Mouse (Mus musculus) MN1 (cell line): Measurements from ENCODE around the gene Jmjd1c.

Experiments used
- DNase-seq: peaks from one replicate; pipeline ENCODE4 v3.0.0-alpha.2; 2016; ENCODE audit warnings: low spot score

Jmjd1c gene

DNA sequence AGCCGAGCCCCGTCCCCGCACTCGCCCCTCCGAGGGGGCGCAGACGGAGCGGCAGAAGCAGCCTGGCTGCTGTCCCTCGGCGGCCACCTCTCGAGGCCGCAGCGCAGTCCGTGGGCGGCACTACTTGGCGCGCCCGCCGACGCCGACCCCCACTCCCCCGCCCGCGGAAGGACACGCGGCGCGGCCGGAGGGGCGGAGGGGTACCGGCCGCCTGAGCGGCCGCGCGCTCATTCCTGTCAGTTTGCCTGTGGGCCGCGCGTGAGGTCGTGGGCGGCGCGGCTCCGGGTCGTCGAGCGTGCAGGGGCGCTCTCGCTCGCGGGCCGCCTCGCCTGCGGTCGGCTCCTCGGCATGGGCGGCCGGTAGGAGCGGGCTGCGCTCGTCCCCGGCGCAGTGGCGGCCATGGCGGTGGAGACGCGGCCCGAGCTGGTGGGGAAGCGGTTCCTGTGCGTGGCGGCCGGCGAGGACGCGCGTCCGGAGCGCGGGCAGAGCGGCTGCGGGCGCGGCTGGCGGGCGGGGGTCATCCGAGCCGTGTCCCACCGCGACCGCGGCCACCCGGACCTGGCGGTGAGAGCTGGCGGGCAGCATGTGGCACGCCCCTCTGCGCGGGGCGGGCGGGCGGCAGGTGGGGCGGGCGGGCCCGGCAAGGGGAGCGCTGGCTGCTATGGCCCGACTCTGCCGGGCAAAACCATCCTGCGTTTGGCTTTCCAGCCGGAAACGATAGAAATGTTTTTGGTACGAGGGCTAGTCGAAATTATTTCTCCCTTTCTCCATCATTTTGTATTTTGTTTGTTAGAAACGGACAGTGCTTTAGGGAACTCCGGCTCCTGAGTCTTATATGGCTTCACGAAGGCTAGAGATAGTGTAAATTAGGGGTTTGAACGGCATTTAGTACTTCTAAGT lies 31.2 kb downstream of the Jmjd1c start:
- DNase-seq, result peak; percentile 61

DNA sequence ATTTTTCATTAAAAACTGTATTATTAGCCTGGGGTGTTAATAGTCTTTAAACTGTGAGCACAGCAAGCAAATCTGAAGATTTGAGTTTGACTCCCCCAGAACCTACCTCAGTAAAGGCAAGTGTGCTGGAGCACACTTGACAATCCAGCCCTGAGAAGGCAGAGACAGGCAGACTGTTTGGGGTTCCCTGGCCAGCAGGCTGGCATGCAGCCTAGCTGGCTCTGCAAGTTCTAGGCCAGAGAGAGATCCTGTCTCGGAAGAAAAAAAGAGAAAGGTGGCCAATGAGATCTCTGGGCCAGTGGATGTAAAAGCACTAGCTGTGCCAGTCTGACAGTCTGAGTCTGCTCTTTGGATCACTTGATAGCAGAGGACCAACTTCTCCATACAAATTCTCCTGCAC lies 33.6 kb downstream of the Jmjd1c start:
- no peak for DNase-seq

DNA sequence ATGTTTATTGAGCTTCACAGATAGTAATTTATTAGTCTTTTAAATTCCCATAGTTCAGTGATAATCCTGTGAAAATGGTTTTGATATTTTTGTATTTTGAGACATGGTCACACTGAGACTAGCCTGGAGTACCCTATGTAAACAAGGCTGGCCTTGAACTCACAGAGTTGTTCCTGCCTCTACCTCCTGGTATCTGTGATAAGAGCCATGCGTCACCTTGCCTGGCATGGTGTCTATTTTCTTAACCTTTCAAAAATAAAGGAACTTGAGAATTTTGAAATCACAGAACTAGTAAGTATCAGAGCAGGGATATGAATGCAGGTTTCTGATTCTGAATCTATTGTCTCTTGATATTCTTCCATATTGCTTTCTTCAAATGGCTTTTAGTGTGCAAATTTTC lies 35.8 kb downstream of the Jmjd1c start:
- DNase-seq, result no peak

DNA sequence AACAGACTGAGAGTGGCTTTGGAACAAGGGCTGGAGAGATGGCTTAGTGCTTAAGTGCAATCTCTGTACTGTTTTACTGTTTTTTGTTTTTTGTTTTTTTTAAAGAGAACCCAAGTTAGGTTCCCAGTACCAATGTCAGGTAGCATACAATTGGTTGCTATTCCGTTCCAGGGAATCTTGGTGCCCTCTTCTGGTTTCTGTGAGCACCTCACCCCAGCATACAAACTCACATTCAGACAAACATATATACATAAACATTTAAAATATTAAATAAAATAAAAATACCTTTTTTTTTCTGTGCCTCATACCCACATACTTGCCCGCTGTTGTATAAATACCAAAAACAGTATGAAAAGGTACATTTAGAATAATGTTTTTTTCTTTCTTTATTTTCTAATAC lies 38.4 kb downstream of the Jmjd1c start:
- DNase-seq, result no peak

DNA sequence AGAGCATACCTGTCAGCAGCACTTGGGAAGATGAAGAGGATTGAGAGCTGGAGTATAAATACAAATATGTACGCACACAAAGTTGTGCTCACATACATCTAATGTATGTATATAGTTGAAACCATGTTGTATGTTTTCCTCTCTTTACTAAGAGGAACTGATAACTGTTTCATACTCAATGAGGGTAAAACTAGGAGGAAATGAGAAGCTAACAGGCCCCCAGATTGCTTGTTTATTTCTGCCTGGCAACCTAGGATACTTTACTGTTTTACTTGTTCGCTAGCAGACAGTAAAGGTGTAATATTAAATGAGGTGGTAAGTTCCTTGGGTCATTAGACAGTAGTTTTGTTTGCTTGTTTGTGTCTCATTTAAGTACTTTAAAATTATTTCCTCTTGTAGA lies 41.5 kb downstream of the Jmjd1c start:
- DNase-seq, result no peak

DNA sequence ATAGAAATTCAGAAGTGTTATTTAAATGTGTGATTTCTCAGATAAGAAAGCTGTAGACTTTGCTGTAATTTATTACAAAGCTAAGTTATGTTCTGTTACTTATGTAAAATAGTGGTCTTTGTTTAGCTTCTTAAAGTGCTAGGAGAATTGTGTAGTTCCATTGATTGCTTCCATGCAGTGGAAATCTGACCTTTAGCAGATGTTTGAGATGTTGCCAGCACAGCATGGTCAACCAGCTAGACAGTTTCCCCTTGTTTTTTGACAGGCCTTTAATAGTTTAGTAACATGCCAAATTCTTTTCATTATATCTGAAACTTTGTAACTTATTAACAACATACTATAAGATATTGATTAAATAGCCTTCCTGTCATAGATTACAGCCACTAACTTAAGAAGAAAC lies 47.7 kb downstream of the Jmjd1c start:
- no peak for DNase-seq

DNA sequence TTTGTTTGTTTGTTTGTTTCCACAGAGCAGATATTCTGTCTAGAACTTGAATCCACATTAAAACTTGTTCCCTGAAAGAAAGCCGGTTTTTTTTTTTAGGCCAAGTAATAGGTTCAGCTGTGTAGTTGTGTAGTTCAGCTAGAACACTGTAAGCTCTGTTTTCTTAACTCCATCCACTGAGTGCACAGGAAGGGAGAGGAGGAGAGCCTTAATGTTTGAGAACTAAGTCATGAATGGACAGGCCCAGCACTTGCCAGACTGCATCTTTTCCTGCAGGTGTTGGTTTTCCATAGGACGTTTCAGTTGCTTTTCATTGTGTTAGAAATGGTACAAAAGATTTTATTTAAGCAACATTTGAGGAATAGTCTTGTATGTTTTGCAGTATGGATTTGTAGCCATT lies 48.3 kb downstream of the Jmjd1c start:
- DNase-seq, result no peak

DNA sequence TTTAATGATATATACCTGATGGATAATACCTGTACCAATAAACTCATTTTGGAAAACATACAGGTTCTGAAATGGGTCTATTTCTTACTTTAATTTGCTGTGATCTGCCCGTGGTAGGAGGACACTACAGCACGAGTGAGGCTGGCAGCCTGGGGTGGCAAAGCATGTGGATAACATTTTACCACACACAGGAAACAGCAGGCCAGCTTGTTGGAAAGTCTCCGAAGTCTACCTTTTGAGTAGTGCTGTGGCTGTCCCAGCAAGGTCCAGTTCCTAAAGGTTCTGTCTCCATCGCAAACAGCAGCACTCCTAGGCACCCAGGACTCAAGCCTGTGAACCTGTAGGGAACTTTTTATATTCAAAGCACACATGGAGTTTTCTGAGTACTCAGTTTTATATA lies 49.7 kb downstream of the Jmjd1c start:
- DNase-seq, result no peak

DNA sequence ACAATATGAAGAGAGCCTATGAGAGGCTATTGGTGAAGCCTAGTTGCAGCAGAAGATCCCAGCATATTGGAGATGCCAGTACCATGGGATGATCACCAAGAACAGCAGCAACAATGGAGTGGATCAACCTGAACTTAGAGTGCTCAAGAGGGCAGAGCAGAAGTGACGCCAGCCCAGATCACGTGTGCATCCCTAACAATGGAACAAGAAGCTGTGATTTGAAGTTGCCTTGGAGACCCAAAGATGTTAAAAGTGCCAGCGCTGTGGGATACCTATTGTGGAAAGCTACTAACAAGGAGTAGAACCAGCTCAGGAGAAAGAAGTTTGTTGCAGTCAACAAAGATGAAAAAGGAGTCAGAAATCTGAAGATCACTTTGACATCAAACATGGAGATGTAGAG lies 55.8 kb downstream of the Jmjd1c start:
- no peak for DNase-seq

DNA sequence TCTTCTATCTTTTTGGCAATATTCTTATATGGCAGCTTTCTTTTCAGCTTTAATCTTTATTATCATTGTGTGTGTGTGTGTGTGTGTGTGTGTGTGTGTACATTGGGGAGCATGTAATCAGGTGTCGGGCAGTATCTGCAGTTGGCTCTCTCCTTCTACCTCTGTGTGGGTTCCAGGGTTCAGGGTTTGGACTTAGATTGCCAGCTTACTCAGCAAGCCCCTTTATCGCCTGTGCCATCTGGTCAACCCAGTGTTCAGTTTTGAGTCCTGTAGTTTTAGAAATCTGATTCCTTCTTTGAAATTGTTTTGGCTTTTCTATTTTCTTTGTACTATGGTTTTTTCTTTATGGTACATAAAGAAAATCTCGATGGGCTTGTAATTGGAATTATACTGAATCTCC lies 58.7 kb downstream of the Jmjd1c start:
- DNase-seq, result no peak

DNA sequence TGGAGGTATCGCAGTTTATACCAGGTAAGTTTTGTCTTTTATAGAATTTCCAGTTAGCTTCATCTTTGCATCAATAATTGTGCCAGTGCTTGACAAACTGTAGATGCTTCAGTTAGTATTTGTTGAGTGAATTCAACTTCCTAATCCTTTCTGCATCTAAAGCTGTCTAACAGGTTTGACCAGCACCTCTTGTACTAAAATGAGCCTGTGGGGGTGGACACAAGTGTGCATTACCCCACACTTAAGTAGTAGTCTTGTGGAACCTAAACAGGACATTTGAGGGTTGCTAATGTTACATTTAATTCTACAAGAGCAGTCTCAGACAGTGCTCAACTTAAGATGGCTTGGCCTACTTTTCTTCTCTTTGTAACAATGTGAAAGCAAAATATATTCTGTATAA lies 78.1 kb downstream of the Jmjd1c start:
- DNase-seq, result no peak

DNA sequence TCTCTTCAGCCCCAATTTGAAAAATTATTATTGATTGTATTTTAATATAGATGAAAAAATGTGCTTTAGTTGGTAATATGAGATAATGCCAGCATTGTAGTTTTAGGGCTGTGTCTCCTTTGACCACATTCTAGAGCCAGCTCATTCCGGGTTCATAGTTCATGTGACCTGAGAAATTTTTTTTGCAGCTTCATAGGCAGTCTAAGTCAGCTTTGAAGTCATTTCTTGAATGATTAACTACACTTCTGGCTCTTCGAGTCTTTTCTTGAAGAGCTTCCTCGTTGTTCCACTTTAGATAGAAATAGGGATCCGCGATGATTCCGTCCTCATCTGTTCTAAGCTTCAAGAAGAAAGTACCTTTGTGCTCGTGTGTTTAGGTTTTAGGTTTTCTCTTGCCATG lies 80.1 kb downstream of the Jmjd1c start:
- DNase-seq, result no peak

DNA sequence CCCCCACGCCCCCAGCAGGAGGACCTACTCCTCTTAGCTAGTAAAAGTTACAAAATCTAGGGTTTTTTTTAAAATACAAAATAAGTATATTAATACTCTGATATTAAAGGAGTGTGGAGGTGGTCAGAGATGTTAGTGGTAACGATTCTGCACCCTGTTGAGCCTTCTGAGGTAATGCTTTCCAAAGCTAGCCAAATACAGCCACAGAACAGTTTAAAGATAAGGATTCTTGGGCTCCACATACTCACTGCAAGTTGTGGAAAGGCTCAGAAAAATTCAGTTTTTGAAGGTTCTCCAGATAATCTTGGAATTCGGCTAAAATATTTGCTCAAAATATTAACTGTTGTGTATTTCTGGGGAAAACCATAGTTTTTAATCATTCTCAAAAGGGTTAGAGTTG lies 81.0 kb downstream of the Jmjd1c start:
- DNase-seq, result no peak

DNA sequence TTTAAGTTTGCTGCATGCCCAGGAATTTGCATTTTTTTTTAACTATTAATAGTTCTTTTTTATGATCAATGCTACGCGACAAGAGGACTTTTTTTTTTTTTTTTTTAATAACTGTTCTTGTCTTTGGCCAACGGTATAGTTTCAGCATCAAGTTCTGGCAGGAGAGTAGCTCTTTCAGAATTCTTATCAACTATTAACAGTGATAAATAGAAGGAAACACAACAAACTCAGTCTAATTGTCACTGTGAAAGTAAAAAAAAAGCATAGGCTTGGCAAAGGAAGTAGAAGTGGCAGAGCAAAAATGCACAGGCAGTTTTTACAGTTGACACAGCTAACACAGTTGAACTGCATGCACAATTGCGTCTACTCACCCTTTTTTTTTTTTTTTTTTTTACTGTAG lies 81.5 kb downstream of the Jmjd1c start:
- no peak for DNase-seq

DNA sequence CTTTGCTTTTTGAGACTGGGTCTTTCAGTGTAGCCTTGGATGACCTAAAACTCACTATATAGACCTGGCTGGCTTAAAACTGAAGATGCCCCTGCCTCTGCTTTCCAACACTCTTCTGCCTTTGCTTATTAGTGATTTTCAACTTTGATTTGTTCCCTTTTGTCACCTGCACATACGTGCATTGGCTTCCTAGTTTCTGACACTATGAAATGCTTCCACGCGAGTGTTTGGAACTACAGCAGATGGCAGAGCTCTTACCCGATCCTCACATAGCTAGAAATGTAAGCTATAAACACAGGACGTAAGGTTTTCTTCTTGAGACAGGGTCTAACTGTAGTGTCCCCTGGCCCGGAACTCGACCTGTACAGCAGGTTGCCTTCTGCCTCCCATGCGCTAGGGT lies 84.1 kb downstream of the Jmjd1c start:
- no peak for DNase-seq

DNA sequence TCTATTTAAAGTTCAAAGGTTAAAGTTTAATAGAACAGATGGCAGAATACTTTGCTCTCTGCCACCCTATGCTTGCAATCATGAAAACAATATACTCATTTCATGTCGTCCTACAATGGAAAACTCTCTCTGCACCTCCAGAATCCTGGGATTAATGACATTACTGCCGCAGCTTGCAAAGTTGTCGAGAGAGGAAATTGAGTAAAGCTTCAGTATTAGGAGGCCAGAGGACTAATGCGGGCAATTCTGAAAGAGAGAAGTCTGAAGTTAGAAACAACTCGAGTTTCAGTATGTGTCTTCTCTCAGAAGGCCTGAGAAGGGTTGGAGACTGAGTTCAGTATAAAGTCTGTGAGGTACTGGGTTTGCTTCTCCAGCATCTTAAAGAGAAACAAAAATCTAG lies 84.9 kb downstream of the Jmjd1c start:
- DNase-seq, result no peak

DNA sequence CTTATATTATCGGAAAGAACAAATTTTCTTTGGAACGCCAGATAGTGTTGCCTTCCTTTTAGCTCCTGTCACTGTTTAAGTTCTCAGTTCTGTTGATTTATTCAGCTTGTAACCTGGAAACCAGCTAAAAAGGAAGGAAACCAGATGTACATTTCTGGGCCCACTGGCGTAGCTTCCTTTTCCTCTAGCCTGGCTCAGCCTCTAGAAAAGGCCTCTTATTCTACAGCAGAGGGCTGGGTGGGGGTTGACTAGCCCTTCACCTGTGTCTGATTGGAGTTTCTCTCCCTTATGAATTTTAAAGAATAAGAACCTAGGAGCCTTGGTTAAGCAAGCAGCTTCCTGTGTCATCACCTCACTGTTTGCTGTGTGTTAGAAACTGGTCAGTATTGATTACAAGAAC lies 86.7 kb downstream of the Jmjd1c start:
- no peak for DNase-seq

DNA sequence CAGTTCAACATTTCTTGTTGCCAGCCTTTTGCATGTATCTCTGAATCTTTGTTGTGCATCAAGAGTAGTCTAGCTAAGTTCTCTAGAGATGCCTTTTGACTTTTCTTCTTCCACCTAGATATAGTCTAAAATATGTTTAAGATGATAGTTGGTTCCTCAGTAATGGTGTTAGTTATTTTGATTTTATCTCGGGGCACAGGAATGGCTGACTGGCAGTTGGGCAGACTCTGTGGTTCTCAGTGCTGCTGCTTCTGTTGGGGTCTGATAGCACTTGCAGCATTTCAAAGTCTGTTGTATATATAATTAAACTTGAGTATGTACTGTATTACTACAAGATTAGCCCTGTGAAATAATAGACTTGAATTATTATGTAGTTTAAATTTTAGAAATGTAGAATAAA lies 87.2 kb downstream of the Jmjd1c start:
- no peak for DNase-seq

DNA sequence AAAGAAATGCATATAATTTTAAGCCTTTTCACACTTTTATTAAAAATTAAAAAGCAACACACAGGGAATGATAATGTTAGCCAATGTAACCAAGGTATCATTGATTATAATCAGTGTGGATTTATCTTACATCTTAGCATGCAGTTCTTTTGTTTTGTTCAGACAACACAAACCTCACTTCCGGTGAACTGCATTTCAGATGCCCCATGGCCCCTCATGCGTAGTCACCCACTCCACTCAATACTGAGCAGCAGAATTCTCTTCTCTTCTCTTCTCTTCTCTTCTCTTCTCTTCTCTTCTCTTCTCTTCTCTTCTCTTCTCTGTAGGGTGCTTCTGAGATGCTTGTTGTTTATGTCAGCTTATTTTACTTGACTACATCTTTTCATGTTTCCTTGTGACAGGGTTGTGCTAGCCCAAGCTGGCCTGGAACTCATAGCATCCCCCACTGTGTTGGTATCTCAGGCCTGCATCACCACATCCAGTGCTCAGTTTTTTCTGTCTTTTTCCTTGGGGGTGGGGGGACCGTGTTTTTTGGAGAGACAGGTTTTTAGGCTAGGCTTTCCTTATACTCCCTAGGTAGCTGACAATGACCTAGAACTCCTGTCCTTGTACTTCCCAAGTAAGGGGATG lies 88.6 kb downstream of the Jmjd1c start:
- DNase-seq, result no peak

DNA sequence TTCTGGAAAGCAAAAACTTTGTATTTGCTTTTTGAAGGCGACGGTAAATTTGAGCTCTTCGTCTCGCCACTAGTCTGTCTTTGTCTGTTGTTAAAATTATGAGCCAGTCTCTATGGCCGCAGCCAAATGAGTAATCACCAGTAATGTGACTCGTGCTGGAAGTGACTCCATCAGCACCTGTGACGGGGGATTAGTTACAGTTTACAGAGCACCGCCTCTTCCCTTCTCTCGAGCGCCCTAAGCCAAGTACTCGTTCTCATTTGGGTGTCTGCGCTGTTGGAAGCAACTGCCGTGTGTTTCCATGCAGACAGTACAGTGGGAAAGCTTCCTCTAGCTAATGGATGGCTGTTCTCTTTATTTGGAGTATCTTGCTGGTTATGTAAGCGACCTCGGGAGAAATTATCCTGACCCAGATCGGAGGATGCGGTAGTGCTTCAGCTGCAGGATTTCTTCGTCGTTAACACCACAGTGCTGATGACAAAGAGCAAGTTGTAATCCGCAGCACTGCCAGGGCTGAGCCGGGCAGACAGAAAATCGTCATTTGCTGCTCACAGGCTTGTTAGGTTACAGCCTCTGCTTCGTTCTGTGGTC lies 89.7 kb downstream of the Jmjd1c start:
- DNase-seq, result peak; percentile 92

DNA sequence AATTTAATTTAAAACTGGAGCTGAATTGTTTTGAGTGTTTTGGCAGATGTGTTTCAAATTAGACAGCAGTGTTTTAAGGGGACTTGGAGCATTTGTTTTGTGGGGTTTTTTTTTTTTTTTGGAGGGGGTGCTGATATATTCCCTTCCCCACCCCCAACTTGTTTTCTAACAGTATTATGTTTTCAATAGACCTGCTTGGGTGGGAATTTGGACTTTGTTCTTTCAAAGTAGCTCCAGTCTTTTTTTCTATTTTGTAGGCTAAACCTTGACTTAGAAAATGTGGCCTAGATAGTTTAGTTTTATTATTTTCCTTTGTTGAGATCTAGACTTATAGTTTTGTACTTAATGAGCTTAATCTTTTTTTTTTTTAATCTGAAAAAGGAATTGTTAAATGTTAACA lies 90.6 kb downstream of the Jmjd1c start:
- no peak for DNase-seq

DNA sequence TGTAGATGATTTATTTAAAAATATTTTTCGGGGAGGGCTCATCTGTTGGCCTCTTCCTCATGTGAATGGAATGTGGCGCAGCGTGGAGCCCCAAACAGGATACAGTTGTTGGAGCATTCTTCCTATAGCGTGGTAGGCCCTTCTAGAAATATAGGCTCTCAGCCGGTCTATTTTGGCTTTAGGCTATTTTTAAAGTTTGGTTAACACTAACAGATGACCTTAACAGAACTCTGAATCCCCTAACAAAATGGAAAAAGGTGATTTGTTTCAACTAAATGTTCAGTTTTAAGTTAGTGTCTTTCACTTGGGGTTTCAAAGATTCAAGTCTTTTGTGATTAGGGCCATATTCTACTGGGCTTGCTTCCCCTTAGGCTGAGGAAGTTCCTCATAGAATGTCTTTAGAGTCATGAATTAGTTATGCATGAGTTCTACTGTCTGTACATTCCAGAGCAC lies 91.1 kb downstream of the Jmjd1c start:
- no peak for DNase-seq

DNA sequence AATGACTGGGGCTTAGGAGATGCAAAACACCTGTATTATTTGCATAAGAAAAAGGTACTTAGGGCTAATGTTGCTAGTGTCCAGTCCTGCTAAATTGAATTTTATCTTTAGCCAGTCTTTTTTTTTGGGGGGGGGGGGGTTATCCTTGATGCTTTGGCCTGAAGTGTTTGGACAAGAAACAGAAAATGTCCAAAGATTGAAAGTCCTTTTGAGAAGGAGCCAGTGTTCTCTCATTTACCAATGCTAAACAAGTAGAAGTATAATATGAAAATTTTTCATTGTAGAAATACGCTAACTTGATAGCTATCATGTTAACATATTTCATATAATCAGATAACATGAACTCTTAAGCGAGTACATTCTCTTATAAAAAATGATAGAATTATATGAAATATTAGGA lies 92.0 kb downstream of the Jmjd1c start:
- no peak for DNase-seq
